Mouse (Mus musculus): ENCODE data around the gene Itgb2l.

GRCm38 (mm10) chr16:96472816-96473215, 29.4 kb upstream of the Itgb2l start:
- TF ChIP-seq CTCF (conservative IDR thresholded peaks at IDR 0.05; ENCODE audit: insufficient read depth, insufficient read length, low read depth, low read length) = no peak
- no peak for TF ChIP-seq POLR2A (IDR thresholded peaks at IDR 0.05; ENCODE audit: low read depth, low read length)

Data from kidney, adult 2 months (tissue).